Comparison of ENCODE assay signal across 8 mouse cellular contexts in genomic region chr11:100703851-100704531, GRCm38 (mm10). TPM values are rescaled to one million over a fixed set of nuclear protein-coding genes. Genes with fewer than 3 reads are reported as not detected.
A peak's percentile ranks its signal among the peaks of the same experiment; 100 is the strongest.
DNase-seq lines count a peak whose midpoint lies in the region; ATAC-seq lines count a peak whose summit lies in the region.

Dhx58 (minus strand) TSS chr11:100704271.

- H3K4me1 ChIP-seq in lung, embryonic 16.5 days (replicated peaks; ENCODE audit: control insufficient read depth, insufficient read depth, low read length): peaks cover 6% of the 10 kb centered on the region

- H3K9me3 ChIP-seq in lung, embryonic 16.5 days (ENCODE audit: control insufficient read depth, low read length): no peaks in the 10 kb centered on the region

- no peak within 1 kb of the TSS for H3K4me3 ChIP-seq in lung, embryonic 16.5 days (ENCODE audit: low read length)

- intact Hi-C loops in heart, postnatal 14 days (cut with DNase I): loop anchor here (2.0 to 10.0 kb wide), 3 partner anchors 77 to 279 kb away; no protein-coding TSS in a partner anchor

- peak; percentile 56 to 58 for DNase-seq in heart, adult 18-20 months
- no peak for DNase-seq in heart, postnatal 14 days
- DNase-seq in cerebellum, adult 18-20 months: no peak
- DNase-seq in embryo, embryonic 11 days: no peak
- DNase-seq in urinary bladder, adult 18-20 months (ENCODE audit: low spot score in 2 of 2): no peak

- H3K36me3 ChIP-seq in lung, embryonic 16.5 days (ENCODE audit: control insufficient read depth, insufficient read depth, low read length): peaks cover 17% of the 10 kb centered on the region

- H3K4me2 ChIP-seq in lung, embryonic 16.5 days (ENCODE audit: low read depth, low read length): no peak within 1 kb of the TSS

- no peak within 1 kb of the TSS for H3K27ac ChIP-seq in lung, embryonic 16.5 days (ENCODE audit: low read length)

- H3K9ac ChIP-seq in lung, embryonic 16.5 days (ENCODE audit: low read length): peak within 1 kb of the TSS; percentile 23; the same call in 1 of the 2 replicates

- H3K27me3 ChIP-seq in lung, embryonic 16.5 days (ENCODE audit: control insufficient read depth, insufficient read depth, low read depth, low read length): no peaks in the 10 kb centered on the region

- peak; percentile 80 for ATAC-seq in CD4-positive, CD25-positive, alpha-beta regulatory T cell, adult 4 months
- ATAC-seq in erythroblast, adult 5-6 weeks (replicated peaks; ENCODE audit: low FRiP score, poor library complexity, severe bottlenecking): peak; percentile 67
- no peak for ATAC-seq in lung, embryonic 16.5 days (ENCODE audit: low read depth)

- WGBS in lung, embryonic 16.5 days: 57% methylated on average over 7 of the region's 7 CpGs

RNA-seq across cellular contexts. Expression of gene Dhx58, which starts in this region (rescaled TPM):
- 1 to 10 TPM in 1 of 2 experiments, under 1 TPM in 1; 0.60 to 1.0 TPM for total RNA-seq in heart, adult 18-20 months (2021)
- under 1 TPM; 0.76 to 1.00 TPM for total RNA-seq in heart, postnatal 14 days (2021)
- 10 to 100 TPM; 31.6 to 60.3 TPM for polyA plus RNA-seq in CD4-positive, CD25-positive, alpha-beta regulatory T cell, adult 4 months (2017; shearing (Covaris generic))
- 8.4 and 14.0 TPM in 2 replicates for total RNA-seq in erythroblast, adult 5-6 weeks (2015; ENCODE audit: low replicate concordance)
- total RNA-seq in erythroblast, adult 5-6 weeks (2017; ENCODE audit: low replicate concordance): 8.8 and 22.0 TPM in 2 replicates
- polyA plus RNA-seq in lung, embryonic 16.5 days (2015; fragmentation: Nextera tagmentation; extraction: Ambion mirVana): 2.9 and 3.5 TPM in 2 replicates

Comparison
In these comparisons a context has a peak if more than half of its experiments do, and no peak if none do; other contexts are left out.
1. RNA of gene Dhx58 (total RNA-seq): 8.4 to 22.0 TPM in erythroblast, adult 5-6 weeks; 0.60 to 1.0 TPM in heart, adult 18-20 months and 0.76 to 1.00 TPM in heart, postnatal 14 days; every median in the first group is over 4 times any median in the second.
2. DNase-seq: peak in heart, adult 18-20 months (2 of 2); none in heart, postnatal 14 days (0 of 2), cerebellum, adult 18-20 months (0 of 2), embryo, embryonic 11 days (single experiment) and urinary bladder, adult 18-20 months (0 of 2).